Mouse (Mus musculus) cerebellum, adult (tissue): ENCODE results near the gene Anapc16.
"Not testable (repeated sequence)": the region's sequence is repeated elsewhere in the genome, so short reads cannot be mapped to it uniquely, and the experiment has no call there.

ENCODE experiments used
- ATAC-seq: cut with Nextera tagmentation; 2 replicates; pipeline ENCODE4 v1.9.2; 2017; ENCODE audit warnings: mild to moderate bottlenecking, moderate library complexity, mixed read lengths; ENCODE audit not compliant: insufficient number of reproducible peaks, low FRiP score, low TSS enrichment

The Anapc16 gene

DNA sequence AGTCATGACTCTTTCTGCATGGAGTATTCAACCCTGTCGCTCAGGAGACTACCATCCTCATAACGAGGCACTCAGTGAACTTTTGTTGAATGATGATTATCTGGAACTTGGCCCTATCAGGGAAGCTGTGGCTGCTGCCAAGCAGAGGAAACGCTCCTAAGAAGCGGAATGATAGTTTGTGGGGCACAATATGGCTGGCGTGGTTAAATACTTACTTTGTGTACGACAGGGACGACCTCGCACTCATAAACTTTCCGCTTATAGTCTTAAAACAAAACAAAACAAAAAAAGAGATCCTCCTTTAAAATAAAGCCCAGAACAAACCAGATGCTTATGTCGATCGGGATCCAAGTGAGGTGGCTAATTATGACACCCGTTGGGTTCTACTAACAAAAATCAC, 732 bp downstream of the Anapc16 start:
- ATAC-seq: no peak

DNA sequence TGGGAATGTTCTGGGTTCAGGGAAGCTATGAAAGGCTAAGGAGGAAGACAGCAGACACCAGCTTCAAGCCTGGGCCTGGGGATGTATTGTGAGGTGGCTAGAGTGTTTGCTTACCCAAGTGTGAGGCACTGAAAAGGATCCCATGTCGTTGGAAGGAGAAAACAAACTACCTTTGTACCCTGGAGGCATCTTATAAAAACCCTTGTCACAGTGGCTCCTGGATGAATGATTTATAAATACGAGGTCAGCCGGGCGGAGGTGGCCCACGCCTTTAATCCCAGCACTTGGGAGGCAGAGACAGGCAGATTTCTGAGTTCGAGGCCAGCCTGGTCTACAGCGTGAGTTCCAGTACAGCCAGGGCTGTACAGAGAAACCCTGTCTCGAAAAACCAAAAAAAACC, 1.3 kb downstream of the Anapc16 start:
- not testable (repeated sequence) for ATAC-seq

DNA sequence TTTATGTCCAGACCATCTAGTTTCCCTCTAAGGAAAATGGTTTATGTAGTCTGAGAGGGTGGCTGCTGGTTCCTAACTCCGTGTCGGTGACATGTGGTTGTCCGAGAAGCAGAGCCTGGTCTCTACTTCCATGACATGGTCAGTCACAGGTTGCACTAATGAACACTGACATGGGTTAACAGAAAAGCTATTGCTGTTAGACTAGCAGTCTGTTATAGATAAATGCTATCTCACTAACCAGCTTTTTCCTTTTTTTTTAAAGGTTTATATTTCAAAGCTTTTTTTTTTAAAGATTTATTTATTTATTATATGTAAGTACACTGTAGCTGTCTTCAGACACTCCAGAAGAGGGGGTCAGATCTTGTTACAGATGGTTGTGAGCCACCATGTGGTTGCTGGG, 3.9 kb downstream of the Anapc16 start:
- no peak for ATAC-seq

DNA sequence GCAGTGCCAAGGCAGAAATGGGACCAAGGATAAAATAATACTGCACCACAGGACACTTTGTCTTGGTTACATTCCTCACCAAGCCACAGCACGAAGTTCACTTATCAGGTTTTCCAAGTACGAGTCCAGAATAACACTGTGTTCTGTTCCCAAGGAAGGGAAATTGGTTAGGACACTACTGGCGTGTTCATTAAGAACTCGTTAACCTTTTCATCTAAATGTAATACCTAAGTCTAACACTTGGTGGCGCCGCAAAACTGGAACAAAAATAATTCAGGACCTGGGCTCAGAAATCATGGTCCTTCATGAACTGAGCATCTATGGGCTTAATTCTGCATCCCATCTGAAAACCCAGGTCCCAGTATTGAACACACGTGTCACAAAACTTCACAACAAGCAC, 5.3 kb downstream of the Anapc16 start:
- ATAC-seq: no peak

DNA sequence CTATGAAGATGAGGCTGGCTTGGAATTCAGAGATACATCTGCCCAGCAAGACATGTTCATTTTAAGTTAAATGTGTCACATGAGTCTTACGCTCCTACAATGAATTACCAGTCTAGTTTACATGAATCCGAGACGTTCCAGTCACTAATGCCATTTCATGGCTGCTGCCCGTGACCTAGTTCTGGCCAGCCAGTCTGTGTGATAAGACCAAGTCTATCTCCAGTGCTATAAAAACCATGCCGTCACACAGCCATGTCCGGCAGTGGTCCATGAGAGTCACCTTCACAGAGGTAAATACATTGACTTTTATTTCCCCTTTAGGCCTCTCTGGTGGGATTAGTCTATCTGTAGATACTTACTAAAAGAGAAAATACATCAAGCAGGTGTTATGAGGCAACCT, 7.0 kb downstream of the Anapc16 start:
- no peak for ATAC-seq

DNA sequence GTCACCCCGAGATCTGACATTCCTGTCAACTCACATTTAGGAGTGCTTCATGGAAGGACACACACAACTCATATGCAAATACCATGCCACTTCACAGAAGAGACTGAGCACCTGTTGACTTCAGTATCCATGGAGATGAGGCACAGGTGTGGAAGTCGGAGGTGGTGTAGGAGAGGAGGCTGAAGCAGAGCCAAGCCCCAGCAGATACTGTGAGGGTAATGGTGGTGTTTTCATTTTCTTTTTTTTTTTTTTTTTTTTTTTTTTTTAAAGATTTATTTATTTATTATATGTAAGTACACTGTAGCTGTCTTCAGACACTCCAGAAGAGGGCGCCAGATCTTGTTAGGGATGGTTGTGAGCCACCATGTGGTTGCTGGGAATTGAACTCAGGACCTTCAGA, 9.1 kb downstream of the Anapc16 start:
- ATAC-seq: not testable (repeated sequence)

DNA sequence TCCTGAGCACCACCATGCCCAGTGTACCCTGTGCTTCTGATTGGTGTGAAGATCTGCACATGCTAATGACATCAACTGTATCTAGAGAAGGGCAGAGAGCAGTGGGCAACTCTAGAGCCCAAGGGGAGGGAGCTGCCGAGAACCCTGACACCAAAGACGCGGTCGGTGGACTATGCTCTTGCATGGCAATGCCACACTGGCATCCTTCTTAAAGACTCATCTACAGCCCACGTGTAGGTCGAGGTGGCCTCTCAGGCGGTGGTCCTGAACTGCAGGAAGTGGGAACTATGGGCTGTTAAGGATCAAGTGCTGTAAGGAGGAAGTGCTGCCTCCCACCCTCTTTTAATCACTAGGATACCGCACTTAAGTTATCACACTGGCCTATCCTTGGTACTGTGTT, 10.9 kb downstream of the Anapc16 start:
- ATAC-seq: no peak

DNA sequence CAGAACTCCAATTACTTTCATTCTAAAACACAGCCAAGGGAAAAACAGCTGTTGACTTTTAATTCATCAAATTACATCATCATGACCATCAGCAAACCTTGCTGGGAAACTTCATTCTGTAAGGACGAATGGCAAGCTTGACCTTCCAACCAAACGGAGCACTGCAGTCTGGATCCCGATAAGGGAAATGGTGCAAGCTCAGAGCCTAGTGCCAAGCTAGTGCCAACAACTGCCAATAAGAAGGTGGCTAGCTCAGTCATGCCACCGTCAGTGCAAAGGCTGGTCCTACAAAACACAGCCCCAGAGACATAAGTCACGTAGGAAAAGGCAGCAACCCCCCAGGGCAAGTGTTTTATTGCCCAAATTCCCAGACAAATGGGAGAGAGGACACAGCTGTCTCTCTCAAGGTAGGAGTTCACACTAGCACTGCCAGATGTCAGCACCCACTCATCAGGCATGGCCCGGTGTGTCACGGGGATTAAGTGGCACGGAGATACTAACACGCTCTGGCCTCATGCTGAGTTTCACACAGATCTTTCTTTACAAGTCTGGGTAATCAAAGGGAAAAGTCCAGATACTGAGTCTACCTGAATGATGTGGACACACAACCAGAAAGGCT, 11.6 kb downstream of the Anapc16 start:
- no peak for ATAC-seq

DNA sequence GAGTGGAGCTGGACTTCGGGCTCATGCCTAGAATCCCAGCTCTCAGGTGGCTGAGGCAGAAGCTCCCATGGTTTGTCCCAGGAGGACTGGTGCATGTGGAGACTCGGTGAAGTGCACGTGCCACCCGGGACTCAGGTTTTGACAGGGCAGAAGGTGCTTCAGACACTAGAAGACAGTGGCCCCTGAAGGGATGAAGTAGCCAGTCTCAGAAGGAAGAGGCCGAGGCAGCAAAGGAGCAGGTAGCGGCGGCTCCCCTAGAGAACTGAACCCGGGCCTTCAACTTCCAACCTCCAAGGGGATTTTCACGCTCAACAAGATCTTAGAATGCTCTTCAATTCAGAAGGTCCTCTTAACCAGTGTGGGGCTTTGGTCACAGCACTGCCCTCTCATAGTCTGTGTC, 12.5 kb downstream of the Anapc16 start:
- ATAC-seq: no peak

DNA sequence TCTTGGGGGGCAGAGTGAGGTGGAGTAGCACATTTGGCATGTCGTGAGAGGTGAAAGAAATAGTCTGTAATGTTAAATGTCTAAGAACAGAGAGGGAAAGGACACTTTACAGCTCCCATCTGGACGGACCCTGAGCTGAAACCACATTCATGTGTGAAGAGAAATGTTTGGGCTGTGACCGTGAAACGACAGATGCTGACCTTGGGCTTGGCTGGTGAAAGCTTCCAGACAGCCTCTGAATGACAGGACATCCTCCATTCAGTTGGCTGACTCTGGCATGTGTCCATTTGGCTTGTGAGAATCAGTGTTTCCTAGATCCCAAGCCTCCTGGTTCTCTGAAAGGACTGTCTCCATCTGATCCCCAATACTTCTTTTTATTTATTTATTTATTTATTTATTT, 14.9 kb downstream of the Anapc16 start:
- ATAC-seq: no peak

DNA sequence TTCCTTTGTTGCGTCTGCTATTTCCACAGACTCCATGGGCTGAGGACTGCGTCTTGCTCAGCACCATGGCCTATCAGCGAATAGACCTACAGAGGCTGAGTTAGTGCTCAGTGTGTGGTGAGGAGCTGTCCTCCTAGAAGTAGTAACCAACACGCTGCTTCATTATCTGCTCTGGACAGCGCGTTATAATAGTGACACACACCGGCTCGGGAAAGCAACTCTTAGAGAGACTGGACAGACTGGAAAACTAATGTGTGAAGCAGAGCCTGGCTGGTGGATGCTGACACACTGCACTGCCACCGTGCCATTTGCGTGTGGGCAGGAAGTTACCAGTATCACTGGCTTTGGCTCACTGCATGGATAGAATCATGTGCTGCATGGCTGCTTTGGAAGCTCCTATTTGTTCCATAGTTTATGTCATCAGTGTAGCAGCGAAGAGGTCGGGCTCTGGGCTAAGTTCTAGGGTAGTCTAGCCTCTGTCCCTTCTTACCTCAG, 20.5 kb downstream of the Anapc16 start:
- no peak for ATAC-seq

DNA sequence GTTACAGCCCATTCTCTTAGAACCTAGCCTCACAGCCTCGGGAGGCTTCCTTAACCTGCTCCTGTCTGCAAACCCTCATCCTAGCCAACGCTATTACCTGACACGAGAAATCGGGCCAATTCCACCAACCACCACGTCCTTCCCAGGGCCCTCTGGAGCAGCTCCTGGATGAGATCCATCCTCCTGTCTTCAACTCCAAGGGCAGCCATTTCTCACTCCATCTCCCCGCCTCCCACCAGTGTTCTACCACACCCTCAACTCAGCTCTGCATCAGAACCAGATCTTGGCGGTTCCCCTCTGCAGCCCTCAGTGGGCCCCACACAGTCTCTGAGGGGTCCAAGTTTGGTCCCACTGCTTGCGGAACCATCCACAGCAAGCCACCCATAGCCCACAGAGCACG, 21.1 kb downstream of the Anapc16 start:
- ATAC-seq: no peak

DNA sequence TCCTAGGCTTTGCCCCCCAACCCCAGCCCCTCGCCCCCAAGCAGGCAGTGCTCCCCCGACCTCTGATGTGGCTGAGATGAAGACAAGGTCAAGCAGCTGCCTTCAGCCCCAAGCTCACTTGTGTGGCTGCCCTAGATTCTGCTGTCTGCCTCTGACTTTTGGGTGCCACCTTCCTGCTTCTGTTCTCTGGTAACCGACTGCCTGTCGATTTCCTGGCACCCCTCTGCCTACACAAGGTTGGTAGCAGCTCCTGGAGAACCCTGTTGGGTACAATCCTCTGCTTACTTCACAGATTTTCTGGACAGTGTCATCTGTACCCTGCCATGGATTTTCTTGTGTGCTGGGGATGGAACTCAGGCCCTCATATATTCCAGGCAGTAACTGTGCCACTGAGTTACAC, 21.6 kb downstream of the Anapc16 start:
- no peak for ATAC-seq

DNA sequence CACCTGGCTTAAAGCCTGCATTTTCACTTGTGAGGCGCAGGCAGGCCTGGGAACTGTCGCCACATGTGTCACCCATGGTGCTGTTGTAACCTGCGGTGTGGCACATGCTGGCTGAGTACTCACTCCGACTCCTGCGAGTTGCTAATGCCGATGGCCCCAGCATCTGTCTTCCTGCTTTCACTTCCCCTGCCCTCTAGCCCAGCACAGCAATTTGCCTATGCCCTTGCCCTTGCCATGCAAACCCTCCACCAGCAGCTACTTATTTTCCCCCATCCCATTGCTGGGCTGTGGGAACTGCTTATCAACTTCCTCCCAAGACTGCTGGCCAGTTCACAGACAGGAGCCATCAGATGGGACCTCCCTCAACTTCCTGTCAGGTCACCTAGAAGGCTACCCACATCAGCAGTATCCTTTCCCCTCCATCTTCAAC, 22.1 kb downstream of the Anapc16 start:
- ATAC-seq: no peak

DNA sequence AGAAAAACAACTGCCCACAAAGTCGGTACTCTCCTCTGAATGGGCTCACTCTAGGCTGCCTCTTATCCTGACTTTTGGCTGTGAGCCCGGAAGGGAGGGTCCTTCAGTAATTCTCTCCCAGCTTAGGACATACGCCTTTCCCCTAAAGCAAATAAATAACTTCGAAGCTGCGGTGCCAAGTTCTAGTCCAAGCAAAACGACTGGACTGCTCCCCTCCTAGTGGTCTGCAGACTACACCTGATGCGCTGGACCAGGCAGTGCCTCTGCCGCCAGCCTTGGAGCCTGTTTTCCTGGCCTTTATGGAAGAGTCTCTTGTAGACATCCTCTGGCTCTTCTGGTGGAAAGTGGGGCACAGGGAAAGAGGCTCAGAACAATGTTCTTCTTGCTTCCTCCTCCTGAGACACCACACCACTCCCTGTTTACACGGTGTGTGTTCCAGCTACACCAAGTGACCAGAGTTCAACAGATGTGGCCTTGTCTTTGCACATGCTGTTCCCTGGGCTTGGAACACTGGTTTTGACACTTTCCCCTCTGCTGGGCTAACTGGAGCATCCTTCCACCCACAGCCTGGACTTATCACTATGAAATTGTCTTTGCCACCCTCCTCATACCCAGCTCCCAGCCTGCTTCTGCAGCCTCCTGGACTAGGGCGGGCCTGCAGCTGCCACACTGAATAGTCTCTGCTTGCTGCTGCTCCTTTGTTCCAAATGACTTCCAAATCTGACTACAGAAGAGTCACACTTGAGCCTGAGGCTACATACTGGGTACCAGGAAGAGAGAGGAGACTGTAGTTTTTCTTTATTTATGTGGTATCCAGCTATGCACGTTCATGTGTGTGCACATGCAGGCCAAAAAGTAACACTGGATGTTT, 23.8 kb downstream of the Anapc16 start:
- no peak for ATAC-seq

DNA sequence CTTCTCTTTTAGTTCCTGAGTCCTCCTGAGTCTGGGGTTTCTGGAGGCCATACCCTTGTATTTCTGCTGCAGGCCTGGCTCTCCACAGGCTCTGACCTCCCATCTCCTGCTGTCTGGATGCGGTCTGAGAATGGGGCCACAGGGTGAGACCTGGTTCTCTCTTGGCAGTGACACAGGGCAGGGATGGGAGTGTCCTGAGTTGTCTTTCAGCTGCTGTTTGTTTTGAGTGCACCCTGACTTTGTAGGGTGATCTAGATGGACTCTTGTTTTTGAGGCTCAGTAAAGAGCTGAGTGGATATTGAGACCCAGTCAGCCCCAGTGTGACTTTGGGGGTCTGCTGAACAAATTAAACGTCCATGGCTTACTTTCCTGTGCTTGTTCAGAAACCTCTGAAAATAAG, 24.5 kb downstream of the Anapc16 start:
- ATAC-seq: no peak

DNA sequence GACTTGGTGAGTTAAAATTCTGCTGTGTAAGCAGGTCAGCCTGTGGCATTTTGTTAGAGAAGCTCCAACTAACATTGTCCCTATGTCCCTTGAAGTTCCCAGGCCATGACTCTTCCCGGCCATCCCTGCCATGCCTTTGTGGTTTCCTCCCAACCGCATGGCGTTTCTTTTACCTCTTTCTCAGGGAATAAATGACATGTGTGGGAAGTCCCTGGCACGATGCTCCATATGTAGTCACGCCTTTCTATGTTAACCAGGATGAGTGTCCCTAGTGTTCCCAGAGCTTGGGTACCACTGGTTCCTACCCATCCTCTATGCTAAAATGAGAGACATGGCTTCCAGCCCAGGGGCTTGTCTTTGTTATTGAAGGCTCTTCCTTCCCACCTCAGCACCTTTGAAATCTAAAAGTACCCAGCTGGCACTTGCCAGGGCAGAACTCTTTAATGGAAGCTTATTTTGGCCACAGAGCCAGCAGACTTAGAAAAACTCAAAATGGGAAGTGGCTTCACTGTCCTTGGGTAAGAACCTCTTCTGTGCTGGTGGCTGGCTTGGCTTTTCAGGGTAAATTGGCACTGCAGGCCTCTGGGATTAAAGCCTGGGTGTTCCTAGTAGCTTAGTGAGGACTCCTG, 25.1 kb downstream of the Anapc16 start:
- ATAC-seq: no peak

DNA sequence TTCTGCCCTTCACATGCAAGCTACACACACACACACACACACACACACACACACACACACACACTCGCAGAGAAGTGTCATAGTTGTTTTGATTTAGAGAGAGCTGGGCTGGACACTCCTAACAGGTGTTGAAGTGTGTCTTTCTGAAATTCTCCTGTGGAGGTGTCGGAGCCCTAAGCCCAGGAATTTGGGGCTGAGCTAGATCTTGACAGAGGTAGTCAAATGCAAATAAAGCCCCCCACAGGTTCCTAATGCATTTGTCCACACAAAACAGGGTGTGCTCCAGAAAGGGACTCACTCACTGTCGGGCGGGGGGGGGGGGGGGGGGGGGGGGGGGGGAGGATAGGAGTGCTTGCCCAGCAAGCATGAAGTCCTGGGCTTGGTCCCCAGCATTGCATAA, 25.8 kb downstream of the Anapc16 start:
- no peak for ATAC-seq

DNA sequence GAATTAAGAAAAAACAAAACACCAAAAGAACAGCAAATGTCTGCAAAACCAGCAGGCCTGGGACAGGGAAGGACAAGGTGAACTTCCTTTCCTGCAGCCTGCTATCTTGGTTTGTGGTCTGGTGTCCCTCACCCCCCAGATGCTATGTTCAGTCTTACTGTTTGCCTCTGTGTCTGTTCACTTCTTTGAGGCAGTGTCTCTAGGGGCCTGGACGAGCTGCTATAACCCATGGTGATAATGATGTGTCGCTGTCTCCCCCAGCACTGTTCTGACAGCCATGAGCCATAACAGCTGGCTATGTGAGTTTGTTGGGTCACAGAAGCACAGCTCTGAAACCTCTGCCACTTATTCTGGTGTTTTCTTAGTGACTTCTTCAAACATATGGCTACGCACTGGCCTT, 28.1 kb downstream of the Anapc16 start:
- ATAC-seq: no peak

DNA sequence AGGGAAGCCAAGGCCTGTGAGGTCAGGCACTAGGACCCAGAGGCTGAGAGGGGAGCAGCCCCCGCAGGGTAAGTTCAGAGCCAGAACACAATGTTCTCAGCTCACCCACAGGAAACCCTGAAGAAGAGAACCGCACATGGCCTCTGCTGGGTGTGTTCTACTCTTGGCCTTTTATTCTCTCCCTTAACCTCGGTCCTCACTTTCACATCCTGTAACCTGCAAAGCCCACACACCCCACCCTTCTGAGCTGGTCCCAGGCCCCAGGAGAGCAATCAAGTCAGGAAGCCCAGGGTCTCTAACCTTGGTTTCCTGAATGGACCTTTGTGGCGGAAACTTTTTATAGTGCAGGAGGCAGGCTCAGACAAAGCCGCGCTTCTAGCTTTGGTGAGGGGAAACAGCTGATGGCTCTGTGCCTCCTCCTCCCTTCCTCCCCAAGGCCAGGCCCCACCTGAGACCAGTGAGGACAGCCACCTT, 28.7 kb downstream of the Anapc16 start:
- peak; percentile 28; the same call in 1 of the 2 replicates for ATAC-seq

DNA sequence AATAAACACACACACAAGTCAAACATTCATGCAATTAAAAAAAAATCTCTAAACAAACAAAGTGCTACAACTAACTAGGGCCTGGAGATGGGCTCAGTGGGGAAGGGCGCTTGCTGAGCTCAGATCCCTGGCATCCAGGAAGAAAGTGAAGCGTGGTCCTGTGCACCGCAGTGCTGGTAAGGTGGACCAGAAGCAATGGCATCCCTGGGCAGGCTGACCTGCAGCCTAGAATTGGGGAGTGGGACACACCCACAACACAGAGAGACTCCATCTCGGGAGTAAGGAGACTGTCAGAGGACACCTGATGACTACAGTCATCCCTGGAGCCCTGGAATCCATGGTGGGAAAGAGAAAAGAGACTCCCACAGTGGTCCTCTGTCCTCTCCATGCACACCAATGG, 29.5 kb downstream of the Anapc16 start:
- ATAC-seq: no peak
